Mouse (Mus musculus) intestine, embryonic 15.5 days (tissue): ENCODE measurements around the gene Bdkrb1. TPM values are rescaled to one million over a fixed set of nuclear protein-coding genes. Genes with fewer than 3 reads are reported as not detected.

Experiments
- ATAC-seq: fragments of 200-750 bp; cut with Nextera tagmentation; 2 replicates; pipeline ENCODE4 v1.8.0; 2017; ENCODE audit warnings: moderate TSS enrichment, moderate library complexity
- H3K27ac ChIP-seq: fragments of 300-500 bp; sonication (generic); 2 replicates; pipeline ENCODE4 v1.5.1; 2015; ENCODE audit warnings: mild to moderate bottlenecking, inconsistent platforms
- H3K27me3 ChIP-seq: fragments of 300-500 bp; sonication (generic); replicated peaks from 2 replicates; pipeline ENCODE4 v1.6.1; 2015; ENCODE audit warnings: inconsistent platforms
- H3K36me3 ChIP-seq: fragments of 300-500 bp; sonication (generic); 2 replicates; pipeline ENCODE4 v1.6.1; 2015; ENCODE audit warnings: inconsistent platforms
- H3K4me1 ChIP-seq: fragments of 300-500 bp; sonication (generic); replicated peaks from 2 replicates; pipeline ENCODE4 v1.6.1; 2015; ENCODE audit warnings: inconsistent platforms
- H3K4me2 ChIP-seq: fragments of 300-500 bp; sonication (generic); replicated peaks from 2 replicates; pipeline ENCODE4 v1.6.1; 2015; ENCODE audit warnings: mild to moderate bottlenecking, inconsistent platforms
- H3K4me3 ChIP-seq: fragments of 300-500 bp; sonication (generic); replicated peaks from 2 replicates; pipeline ENCODE4 v1.5.1; 2015; ENCODE audit warnings: inconsistent platforms
- H3K9ac ChIP-seq: fragments of 300-500 bp; sonication (generic); 2 replicates; pipeline ENCODE4 v1.6.1; 2015; ENCODE audit warnings: inconsistent platforms
- H3K9me3 ChIP-seq: fragments of 300-500 bp; sonication (generic); 2 replicates; pipeline ENCODE4 v1.6.1; 2016; ENCODE audit warnings: inconsistent platforms
- WGBS: fragments of 180-500 bp; shearing (Covaris S2); methylation state at CpG from one replicate; pipeline ENCODE4 v1.1.7; 2015; 5-methylcytosine and 5-hydroxymethylcytosine counted together
- polyA plus RNA-seq: library from polyadenylated mRNA; unstranded; fragments of >200 nt; fragmentation: Nextera tagmentation; extraction: Ambion mirVana; gene quantifications from 2 replicates; pipeline ENCODE4 v1.2.1, GENCODE M21; 2015

The Bdkrb1 gene
- polyA plus RNA-seq, 1 experiment from 2014 or later, result 0.31 TPM

DNA sequence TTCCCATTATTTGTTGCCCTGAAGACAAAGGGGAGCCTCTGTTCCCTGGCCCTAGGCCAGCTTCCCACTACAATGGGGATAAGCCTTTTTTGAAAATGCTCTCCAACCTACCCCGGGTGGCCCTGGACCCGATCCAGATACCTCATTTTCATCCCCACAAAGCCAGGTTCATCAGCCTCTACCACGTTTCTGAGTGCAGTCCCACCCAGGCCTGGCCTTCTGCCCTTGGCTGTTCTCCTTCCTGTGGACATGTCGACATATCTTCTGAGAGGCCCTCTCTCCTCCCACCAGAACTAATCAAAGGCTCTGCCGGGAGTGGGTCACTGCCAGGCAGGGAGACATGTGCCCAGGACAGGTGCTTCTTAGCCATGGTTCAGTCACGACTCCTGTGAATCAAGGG, 1.3 kb upstream of the Bdkrb1 start:
- no peak overlapping the region for H3K27ac ChIP-seq

DNA sequence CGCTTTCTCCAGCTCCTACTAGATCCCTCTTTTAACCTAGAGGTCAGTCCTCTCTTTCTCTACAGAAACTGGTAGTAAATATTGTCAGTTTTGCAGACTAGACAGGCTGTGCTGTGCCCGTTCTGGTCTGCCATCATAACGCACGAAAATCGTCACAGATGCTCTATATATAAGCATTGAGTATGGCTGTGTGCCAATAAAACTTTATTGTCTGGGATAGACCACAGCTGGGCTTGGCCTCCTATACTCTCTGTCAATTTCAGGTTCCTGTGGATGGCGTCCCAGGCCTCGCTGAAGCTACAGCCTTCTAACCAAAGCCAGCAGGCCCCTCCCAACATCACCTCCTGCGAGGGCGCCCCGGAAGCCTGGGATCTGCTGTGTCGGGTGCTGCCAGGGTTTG, 1.0 kb downstream of the Bdkrb1 start:
- H3K4me2 ChIP-seq, result no peak overlapping the region
- H3K36me3 ChIP-seq, result no peaks in the 10 kb centered on the region
- no peaks in the 10 kb centered on the region for H3K27me3 ChIP-seq
- H3K4me1 ChIP-seq, result no peaks in the 10 kb centered on the region
- whole genome bisulfite sequencing, result 71% methylated on average over 11 of the region's 11 CpGs
- no peak overlapping the region for H3K27ac ChIP-seq
- no peak overlapping the region for H3K9ac ChIP-seq
- no peak overlapping the region for H3K4me3 ChIP-seq
- no peaks in the 10 kb centered on the region for H3K9me3 ChIP-seq
- ATAC-seq, result no peak

More for the DNA sequence above, 1.3 kb upstream of the Bdkrb1 start:
- no peaks in the 10 kb centered on the region for H3K36me3 ChIP-seq
- WGBS, result 62% methylated on average over 6 of the region's 6 CpGs
- H3K4me1 ChIP-seq, result peaks cover 4% of the 10 kb centered on the region; the same call in 1 of the 2 replicates
- H3K4me3 ChIP-seq, result no peak overlapping the region
- no peaks in the 10 kb centered on the region for H3K9me3 ChIP-seq
- no peak overlapping the region for H3K4me2 ChIP-seq
- no peak for ATAC-seq
- no peaks in the 10 kb centered on the region for H3K27me3 ChIP-seq
- no peak overlapping the region for H3K9ac ChIP-seq

DNA sequence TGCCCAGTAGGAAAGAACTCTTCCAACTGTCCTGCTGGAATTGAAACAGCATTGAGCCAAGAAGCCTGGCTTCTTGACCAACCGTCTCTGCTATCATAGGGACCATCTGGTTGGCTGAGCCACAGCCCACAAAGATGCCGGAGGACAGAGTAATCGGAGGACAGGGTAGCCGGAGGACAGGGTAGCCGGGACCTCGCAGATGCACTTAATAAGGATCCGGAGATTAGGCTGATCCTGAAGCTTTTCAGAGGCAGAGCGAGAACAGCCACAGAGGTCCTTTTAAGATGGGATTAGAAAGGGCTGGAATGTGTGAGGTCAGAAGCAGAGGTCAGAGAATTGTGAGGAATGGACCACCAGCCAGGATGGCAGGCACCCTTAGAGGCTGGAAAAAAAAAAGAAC, 2.3 kb downstream of the Bdkrb1 start:
- H3K4me2 ChIP-seq, result no peak overlapping the region
- H3K27me3 ChIP-seq, result no peaks in the 10 kb centered on the region
- no peak for ATAC-seq
- 37% methylated on average over 8 of the region's 8 CpGs for WGBS
- H3K27ac ChIP-seq, result no peak overlapping the region
- no peaks in the 10 kb centered on the region for H3K4me1 ChIP-seq
- no peaks in the 10 kb centered on the region for H3K9me3 ChIP-seq
- H3K9ac ChIP-seq, result no peak overlapping the region
- H3K36me3 ChIP-seq, result no peaks in the 10 kb centered on the region
- no peak overlapping the region for H3K4me3 ChIP-seq

DNA sequence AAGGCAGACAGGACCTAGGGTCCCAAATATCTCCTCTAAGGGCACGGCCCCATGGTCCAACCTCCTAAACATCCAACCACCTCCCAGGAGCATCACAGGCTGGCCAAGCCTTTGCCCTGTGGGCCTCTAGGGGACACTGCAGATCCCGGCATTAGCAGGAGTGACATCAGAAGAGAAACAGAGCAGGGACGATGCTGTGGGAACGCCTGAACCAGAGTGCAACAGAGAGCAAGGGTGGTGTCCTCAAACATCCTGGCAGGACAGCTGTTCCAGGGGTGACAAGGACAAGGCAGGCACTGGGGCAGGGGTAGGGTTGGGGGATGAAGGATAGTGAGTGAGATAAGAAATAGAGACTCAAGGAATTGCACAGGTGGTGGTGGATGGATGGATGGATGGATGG, 4.0 kb downstream of the Bdkrb1 start:
- Histone ChIP-seq H3K36me3 (no peaks in the 10 kb centered on the region), H3K4me2 (no peak overlapping the region)
- WGBS, result 69% methylated on average over 4 of the region's 4 CpGs

DNA sequence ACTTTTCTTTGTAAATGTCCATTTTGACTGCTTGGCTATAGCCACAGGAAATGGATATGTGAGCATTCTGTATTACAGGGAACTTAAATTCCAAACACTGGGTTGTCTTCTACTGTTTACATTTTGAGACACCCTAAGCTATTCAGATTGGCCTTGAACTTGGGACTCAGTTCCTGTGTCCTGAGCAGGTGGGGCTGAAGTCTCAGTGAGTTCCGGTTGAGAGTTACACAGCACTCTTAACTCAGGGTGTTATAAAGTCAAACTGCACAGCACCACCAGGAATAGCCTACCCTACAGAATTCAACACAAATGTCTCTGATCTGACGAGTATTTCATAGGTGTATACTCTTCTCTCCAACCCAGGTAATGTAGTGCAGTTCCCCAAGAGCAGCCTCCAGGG, 8.2 kb downstream of the Bdkrb1 start:
- H3K9me3 ChIP-seq, result no peaks in the 10 kb centered on the region
- H3K4me2 ChIP-seq, result no peak overlapping the region
- no peaks in the 10 kb centered on the region for H3K27me3 ChIP-seq
- 72% methylated on average over 2 of the region's 2 CpGs for WGBS
- H3K4me3 ChIP-seq, result no peak overlapping the region
- no peak overlapping the region for H3K9ac ChIP-seq
- ATAC-seq, result peak; percentile 63
- H3K36me3 ChIP-seq, result no peaks in the 10 kb centered on the region
- H3K27ac ChIP-seq, result peak overlapping the region; percentile 32; the same call in 1 of the 2 replicates
- peaks cover 10% of the 10 kb centered on the region; the same call in 1 of the 2 replicates for H3K4me1 ChIP-seq

More for the DNA sequence above, 4.0 kb downstream of the Bdkrb1 start:
- no peaks in the 10 kb centered on the region for H3K27me3 ChIP-seq
- peaks cover 8% of the 10 kb centered on the region; the same call in 1 of the 2 replicates for H3K4me1 ChIP-seq
- no peak overlapping the region for H3K27ac ChIP-seq
- no peaks in the 10 kb centered on the region for H3K9me3 ChIP-seq
- no peak for ATAC-seq
- no peak overlapping the region for H3K4me3 ChIP-seq
- H3K9ac ChIP-seq, result no peak overlapping the region

DNA sequence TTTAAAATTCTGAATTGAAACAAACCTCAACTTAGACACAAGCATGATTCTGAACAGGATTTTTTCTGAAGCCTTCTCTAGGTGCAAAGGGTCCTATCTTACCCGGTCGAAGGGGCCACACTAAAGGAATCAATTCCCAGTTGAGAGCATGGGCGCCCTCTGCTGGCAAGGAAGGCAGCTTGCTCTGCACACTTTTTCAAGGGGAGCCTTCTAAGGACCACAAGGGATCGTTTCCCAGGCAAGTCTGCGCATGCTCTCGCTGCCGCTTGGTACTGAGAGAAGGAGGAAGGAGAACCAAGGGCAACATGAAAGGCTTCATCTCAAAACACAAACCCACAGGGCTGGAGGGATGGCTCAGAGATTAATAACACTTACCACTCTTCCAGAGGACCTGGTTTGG, 8.9 kb downstream of the Bdkrb1 start:
- Histone ChIP-seq H3K9me3 (no peaks in the 10 kb centered on the region), H3K9ac (no peak overlapping the region), H3K4me1 (peaks cover 10% of the 10 kb centered on the region; the same call in 1 of the 2 replicates), H3K27ac (no peak overlapping the region), H3K27me3 (no peaks in the 10 kb centered on the region), H3K4me3 (no peak overlapping the region), H3K36me3 (0 out of 2 replicates have a peak, but pooled peaks cover 5% of the 10 kb centered on the region), H3K4me2 (no peak overlapping the region)
- ATAC-seq, result no peak
- 10% methylated on average over 7 of the region's 7 CpGs for WGBS

DNA sequence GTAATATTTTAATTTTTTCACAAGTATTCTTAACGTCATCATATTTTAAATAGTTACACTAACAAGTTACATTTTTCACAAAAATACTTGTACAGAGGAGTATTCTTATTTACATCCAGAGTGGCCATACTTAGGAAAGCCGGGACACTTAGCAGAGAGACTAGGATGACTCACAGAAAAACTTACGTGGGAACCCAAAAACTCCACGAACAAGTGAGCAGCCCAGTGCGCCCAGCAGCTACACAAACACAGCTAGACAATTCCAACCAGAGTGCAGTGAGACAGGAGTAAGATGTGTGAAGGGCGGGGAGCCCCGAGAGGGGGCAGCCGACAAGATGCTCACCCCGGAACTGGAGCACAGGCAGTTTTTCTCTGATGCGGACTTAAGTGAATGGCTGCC, 10.7 kb downstream of the Bdkrb1 start:
- ATAC-seq, result no peak
- 90% methylated on average over 10 of the region's 10 CpGs for WGBS
- H3K36me3 ChIP-seq, result 0 out of 2 replicates have a peak, but pooled peaks cover 16% of the 10 kb centered on the region
- H3K9ac ChIP-seq, result no peak overlapping the region
- H3K9me3 ChIP-seq, result no peaks in the 10 kb centered on the region
- no peak overlapping the region for H3K27ac ChIP-seq
- H3K4me1 ChIP-seq, result peaks cover 10% of the 10 kb centered on the region; the same call in 1 of the 2 replicates
- no peaks in the 10 kb centered on the region for H3K27me3 ChIP-seq
- H3K4me3 ChIP-seq, result no peak overlapping the region
- no peak overlapping the region for H3K4me2 ChIP-seq

DNA sequence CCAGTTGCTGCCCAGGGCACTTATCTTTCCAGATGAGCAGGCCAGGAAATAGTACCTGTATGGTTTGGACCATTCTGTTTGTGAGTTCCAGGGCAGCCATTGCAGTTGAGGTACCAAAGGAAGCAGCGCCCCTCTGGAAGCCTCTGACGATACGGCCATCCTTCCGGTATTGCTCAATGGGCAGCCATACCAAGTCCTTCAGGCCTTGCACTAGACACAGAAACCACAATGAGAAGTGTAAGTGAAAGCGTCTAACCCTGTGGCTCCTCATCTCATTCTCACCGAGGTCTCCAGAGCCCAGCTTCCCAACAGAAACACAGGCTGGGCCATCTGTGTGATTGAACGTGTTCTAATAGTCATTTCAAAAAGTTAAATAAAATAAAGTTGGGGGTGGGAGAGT, 19.2 kb downstream of the Bdkrb1 start:
- H3K9me3 ChIP-seq, result no peaks in the 10 kb centered on the region
- 91% methylated on average over 7 of the region's 7 CpGs for WGBS
- no peak overlapping the region for H3K4me3 ChIP-seq
- H3K27ac ChIP-seq, result no peak overlapping the region
- no peaks in the 10 kb centered on the region for H3K4me1 ChIP-seq
- ATAC-seq, result no peak
- peaks cover 40% of the 10 kb centered on the region for H3K36me3 ChIP-seq
- no peaks in the 10 kb centered on the region for H3K27me3 ChIP-seq
- no peak overlapping the region for H3K4me2 ChIP-seq
- H3K9ac ChIP-seq, result no peak overlapping the region

DNA sequence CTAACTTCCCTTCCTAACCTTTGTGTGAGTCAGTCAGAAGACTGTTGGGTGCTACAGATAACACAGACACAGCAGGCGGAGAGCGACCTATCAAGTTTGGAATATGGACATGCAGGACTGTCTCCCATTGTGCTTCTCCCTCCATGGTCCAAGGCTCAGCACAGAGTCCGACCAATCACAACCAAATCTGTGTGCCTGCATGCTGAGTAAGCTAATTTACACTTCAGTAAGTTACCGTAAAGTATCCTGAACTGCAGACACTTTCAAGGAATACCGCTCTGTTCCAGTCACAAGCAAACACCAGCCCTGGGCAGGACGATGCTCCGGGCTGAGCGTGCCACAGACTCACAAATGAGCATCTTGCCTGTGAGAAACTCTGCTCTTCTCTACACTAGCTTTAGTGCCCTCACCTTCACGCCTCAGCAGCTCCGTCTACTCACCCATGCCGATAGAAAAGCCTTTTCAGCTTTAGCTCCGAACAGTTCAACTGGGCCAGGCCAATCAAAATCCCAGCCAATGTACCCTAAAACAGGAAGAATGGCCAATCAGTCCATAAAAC, 20.2 kb downstream of the Bdkrb1 start:
- 94% methylated on average over 12 of the region's 12 CpGs for WGBS
- H3K27me3 ChIP-seq, result no peaks in the 10 kb centered on the region
- no peak for ATAC-seq
- H3K36me3 ChIP-seq, result peaks cover 43% of the 10 kb centered on the region
- H3K4me2 ChIP-seq, result no peak overlapping the region
- H3K9me3 ChIP-seq, result no peaks in the 10 kb centered on the region
- no peaks in the 10 kb centered on the region for H3K4me1 ChIP-seq
- no peak overlapping the region for H3K4me3 ChIP-seq
- no peak overlapping the region for H3K27ac ChIP-seq
- H3K9ac ChIP-seq, result no peak overlapping the region

DNA sequence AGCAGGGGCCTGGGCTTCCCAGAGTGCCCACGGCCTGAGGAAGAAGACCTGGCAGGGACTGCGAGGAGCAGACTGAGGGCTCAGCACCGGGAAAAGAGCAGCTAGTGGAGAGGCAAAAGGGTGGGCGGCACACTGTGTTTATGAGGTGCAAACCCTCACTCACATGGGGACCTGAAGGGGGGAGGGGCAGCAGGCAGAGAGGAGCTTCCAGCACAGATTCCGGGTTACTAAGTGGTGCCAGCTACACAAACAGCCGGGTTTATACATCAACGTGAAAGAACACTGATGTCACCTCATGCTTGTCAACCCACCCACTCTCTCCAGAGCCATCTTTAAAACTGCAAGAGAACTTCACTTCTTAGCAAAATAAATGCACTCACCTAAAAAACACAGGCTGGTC, 22.9 kb downstream of the Bdkrb1 start:
- no peaks in the 10 kb centered on the region for H3K9me3 ChIP-seq
- no peaks in the 10 kb centered on the region for H3K27me3 ChIP-seq
- no peaks in the 10 kb centered on the region for H3K4me1 ChIP-seq
- H3K4me2 ChIP-seq, result no peak overlapping the region
- ATAC-seq, result no peak
- H3K27ac ChIP-seq, result no peak overlapping the region
- no peak overlapping the region for H3K4me3 ChIP-seq
- no peak overlapping the region for H3K9ac ChIP-seq
- H3K36me3 ChIP-seq, result peaks cover 33% of the 10 kb centered on the region
- WGBS, result 49% methylated on average over 7 of the region's 7 CpGs

DNA sequence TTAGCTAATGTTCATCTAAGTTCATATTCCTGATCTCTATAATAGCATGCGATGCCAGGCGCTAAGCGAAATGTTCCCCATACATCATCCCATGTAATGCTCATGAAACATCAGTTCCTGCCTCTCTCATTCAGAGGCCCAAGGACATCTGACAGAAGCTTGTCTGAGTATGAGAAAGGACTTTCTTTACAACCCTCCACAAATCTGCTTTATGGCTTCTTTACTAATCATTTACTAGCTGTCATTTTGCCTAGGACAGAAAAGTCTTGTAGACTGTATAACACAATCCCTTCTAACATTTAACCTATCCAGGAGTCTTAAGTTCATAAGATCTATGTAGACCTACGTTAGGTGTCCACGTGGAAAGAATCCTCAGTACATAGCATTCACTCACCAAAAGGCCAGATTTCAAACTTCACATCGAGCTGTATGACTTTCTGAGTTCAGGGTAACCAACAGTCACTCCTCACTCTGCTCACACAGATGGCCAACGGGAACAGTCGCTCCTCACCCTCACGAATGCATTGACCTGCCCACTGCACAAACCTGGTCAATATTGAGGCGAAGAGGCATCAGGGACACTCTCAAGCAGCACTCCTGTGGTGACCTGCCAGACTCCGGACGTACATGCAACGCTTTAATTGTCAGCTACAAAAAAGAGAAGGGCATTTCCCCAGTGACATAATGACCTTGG, 31.6 kb downstream of the Bdkrb1 start:
- Histone ChIP-seq H3K9ac (no peak overlapping the region), H3K36me3 (peaks cover 44% of the 10 kb centered on the region), H3K4me1 (0 out of 2 replicates have a peak, but pooled peaks cover 2% of the 10 kb centered on the region), H3K27me3 (no peaks in the 10 kb centered on the region), H3K4me2 (no peak overlapping the region), H3K9me3 (no peaks in the 10 kb centered on the region), H3K4me3 (no peak overlapping the region), H3K27ac (no peak overlapping the region)
- peak; percentile 85 for ATAC-seq
- WGBS, result 76% methylated on average over 13 of the region's 13 CpGs

DNA sequence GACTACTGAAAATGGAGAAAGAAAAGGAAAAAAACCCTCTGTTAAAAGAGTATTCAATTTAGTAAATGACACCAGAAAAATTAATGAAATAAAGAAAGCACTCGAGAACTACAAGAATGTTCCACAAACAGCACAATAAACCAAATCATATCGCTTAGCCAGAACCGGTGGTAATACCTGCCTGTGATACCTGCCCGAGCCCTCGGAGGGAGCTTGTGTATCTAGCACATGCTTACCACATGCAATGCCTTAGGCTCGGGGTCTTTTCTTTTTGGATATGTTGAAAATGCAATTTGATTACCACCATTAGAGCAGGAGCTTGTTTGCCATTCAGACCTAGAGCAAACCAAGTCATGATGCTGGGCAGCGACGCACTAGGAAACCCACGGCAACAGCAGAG, 33.7 kb downstream of the Bdkrb1 start:
- 0 out of 2 replicates have a peak, but pooled peaks cover 2% of the 10 kb centered on the region for H3K4me1 ChIP-seq
- H3K9ac ChIP-seq, result no peak overlapping the region
- peaks cover 58% of the 10 kb centered on the region for H3K36me3 ChIP-seq
- no peaks in the 10 kb centered on the region for H3K27me3 ChIP-seq
- no peak for ATAC-seq
- H3K4me2 ChIP-seq, result no peak overlapping the region
- no peak overlapping the region for H3K27ac ChIP-seq
- no peaks in the 10 kb centered on the region for H3K9me3 ChIP-seq
- no peak overlapping the region for H3K4me3 ChIP-seq
- WGBS, result 92% methylated on average over 9 of the region's 9 CpGs

DNA sequence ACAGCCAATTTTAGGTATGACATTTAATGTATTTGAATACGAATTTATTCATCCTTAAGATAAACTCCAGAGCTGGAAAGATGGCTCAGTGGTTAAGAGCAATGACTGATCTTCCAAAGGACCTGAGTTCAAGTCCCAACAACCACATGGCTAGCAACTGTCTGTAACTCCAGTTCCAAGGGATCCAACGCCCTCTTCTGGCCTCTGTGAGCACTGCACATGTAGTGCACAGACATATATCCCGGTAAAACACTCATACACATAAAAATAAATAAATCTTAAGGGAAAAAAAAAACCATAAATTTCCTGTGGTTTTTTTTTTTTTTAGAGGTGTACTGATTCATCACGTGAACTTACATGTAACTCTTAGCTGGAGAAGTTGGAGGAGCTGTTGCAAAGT, 34.7 kb downstream of the Bdkrb1 start:
- Histone ChIP-seq H3K4me2 (no peak overlapping the region), H3K27me3 (no peaks in the 10 kb centered on the region), H3K4me3 (no peak overlapping the region), H3K9me3 (no peaks in the 10 kb centered on the region), H3K4me1 (0 out of 2 replicates have a peak, but pooled peaks cover 2% of the 10 kb centered on the region), H3K36me3 (peaks cover 58% of the 10 kb centered on the region), H3K9ac (no peak overlapping the region), H3K27ac (no peak overlapping the region)
- ATAC-seq, result no peak
- 77% methylated on average over 4 of the region's 4 CpGs for WGBS
